Mouse (Mus musculus) erythroid progenitor cell, adult 5-6 weeks (primary cell): Measurements from ENCODE around the gene Pusl1. TPM values are rescaled to one million over a fixed set of nuclear protein-coding genes. Genes with fewer than 3 reads are reported as not detected.
A peak's percentile ranks its signal among the peaks of the same experiment; 100 is the strongest.

ENCODE experiments used
- ATAC-seq: replicated peaks from 2 replicates; pipeline ENCODE4 v1.8.0; 2016; ENCODE audit warnings: moderate number of reproducible peaks, mild to moderate bottlenecking, moderate TSS enrichment, inconsistent platforms; ENCODE audit not compliant: poor library complexity, low FRiP score, severe bottlenecking
- total RNA-seq, 2 experiments: library from RNA; stranded (forward) in 1 of 2; stranded (reverse) in 1 of 2; fragments of 150-400 nt in 1 of 2; fragments of 186-747, 209-891 nt in 1 of 2; gene quantifications; 2 replicates each; pipeline versions ENCODE4 v1.2.3 to v1.2.4; 2015 to 2017; ENCODE audit warnings: low replicate concordance in 2 of 2

Pusl1 gene
- total RNA-seq, 2 experiments from 2014 or later: 5.4 to 9.8 TPM

DNA sequence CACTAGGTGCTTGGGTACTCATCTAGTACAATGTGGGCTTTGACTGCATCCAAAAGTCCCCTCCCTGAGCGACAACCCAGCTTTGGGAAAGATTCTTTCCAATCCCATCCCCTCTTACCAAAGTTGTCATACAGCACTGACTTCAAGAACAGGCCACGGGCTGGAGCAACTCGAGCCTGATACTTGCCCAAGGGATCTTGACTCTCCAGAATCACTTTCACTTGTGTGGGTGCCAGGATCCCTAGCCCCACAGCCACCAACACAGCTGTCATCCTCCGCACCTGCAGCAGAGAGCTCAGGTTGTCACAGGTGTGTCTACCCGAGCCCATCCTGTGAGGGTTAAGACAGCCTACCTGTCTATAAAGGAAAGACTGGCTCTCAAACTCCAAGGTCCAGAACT lies 2.3 kb downstream of the Pusl1 start:
- ATAC-seq: no peak

DNA sequence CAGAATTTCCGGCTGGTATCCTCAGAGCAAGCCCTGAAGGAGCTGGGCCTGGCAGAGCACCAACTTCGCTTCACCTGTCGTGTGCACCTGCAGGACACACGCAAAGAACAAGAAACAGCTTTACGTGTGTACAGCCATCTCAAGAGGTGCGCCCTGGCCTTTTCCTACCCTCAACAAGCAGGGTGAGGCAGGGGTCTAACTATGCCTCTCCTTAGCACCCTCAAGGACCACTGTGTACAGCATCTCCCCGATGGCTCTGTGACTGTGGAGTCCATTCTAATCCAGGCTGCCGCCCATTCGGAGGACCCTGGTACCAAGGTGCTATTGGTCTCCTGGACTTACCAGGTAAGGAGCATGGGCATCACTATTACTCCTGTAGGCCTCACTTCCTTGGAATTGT lies 3.4 kb downstream of the Pusl1 start:
- ATAC-seq: no peak

DNA sequence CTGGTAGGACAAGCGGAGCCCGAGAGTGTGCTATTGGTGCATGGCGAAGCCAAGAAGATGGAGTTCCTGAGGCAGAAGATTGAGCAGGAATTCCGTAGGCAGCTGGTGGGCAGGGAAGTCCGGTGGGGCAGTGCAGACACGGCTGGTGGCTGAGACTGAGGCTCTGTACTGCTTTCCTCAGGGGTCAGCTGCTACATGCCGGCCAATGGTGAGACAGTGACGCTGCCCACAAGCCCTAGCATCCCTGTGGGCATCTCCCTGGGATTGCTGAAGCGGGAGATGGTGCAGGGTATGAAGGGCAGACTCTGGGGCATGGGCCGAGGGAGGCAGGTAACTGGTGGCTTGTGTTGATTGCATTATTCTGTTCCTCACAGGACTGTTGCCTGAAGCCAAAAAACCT lies 3.9 kb downstream of the Pusl1 start:
- no peak for ATAC-seq

DNA sequence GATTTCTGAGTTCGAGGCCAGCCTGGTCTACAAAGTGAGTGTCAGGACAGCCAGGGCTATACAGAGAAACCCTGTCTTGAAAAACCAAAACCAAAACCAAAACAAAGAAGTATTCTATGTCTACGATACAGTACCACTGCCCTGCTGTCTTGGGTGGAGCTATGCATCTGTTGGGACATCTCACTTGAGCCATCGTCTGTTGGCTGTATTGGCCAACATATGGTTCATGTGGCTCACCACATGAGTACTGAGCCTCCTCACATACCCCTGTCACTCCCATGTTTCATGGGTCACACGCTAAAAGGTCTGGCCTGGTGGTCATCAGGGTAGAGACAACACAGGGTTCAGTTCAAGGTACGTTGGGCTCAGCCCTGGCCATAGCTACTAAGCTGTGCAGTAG lies 5.3 kb downstream of the Pusl1 start:
- no peak for ATAC-seq

DNA sequence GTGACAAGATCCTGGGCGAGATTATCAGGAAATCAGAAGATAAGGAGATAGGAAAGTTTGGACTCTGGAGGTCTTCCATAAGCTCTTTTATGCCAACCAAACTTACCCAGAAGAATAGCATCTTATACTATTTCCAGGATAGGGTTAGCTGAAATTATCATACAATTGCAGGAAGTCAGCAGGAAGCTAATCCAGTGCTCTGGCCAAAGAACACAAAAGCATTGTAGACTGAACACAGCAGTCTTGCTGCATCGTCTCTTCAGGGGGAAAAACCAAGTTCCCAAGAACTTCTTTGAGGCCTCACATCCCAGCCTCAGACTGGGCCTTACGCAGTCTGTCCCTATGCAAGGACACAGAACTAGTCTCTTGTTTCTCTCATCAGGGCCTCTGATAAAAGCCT lies 8.0 kb downstream of the Pusl1 start:
- no peak for ATAC-seq

DNA sequence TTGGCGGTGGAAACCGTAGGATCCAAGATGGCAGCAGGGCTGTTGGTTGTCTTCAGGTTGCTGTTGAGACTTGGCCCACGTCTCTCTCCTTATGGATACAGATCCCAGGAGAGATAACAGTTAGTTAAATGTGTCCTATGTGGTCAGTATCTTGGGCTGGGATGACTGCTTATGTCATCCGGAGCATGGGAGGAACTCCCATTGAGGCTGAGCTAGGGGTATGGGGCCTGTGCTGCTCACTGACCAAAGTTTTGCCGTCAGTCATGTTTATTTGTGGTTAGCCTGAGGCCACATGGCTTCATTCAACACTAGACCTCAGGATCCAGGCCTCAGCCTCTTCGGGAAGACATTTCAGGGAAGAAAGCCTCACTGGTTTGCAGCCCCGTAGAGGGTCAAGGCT lies 20.2 kb downstream of the Pusl1 start:
- ATAC-seq: no peak

DNA sequence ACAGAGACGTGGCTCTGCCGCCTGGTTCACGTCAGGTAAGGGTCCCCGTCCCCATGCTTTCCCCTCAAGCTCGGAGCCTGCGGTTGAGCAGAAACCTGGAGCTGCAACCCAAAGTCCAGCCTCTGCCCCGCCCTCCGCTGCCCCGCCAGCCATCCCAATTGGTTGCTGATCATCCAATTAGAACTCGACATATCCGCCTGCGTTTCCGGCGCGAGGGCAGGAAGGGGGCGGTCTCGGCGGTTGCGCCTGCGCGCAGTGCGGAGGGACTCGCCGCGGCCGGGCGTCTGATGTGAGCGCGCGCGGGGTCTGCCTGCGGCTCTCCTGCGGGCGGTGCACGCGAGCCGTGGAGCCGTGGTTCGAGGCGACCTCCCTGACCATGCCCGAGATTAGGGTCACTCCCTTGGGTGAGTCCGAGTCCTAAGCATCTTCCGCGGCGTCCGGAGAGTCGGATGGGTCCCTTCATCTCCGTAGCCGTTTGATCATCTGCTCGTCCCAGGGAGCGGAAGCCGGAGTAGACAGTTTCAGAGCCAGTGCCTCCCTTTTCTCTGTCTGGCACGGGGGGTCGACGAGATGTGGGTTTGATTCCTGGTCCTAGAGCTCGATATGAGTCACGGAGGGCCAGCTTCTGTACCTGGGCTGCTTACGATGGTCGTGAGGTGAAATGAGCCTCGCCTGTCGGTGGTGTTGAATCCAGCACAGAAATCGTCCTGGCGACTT lies 22.1 kb downstream of the Pusl1 start, which contains the start of the genes Cptp and Ints11:
Gene Cptp, minus strand, starts transcription at position 124 of the 717 bp plus-strand sequence.
Gene Ints11, plus strand, starts transcription at position 230 of the 717 bp plus-strand sequence.
- ATAC-seq: peak; percentile 98

DNA sequence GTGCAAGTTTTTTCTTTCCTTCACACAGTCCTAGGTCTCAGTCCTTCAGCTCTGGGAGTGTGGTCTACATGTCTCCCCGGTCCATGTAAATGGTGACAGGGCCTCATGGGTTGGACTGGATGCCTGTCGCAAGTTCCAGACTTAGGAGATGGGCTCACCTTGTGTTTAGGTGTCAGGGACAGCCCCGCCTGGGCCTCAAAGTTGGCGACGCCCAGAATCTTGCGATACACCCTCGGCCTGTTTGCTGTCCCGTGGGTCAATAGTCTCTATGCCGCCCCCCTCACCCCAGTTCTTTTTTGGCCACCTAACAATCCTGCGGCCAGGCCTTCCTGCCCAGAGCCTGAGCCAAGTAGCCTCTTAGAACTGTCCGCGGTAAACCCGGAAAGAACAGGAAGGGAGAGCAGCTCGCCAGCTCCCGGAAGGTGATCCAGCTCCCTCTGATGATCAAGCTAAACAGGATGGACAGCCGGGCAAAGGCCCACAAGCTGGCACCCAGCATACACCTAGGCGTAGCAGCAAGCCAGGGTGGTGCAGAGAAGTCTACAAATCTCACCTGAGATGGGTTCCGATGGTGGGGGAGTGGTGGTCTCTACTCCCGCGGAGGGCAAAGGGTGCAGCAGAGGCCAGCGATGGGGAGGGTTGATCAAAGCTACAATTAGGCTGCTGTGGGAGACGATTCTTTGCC lies 22.8 kb downstream of the Pusl1 start:
- peak; percentile 56 for ATAC-seq

DNA sequence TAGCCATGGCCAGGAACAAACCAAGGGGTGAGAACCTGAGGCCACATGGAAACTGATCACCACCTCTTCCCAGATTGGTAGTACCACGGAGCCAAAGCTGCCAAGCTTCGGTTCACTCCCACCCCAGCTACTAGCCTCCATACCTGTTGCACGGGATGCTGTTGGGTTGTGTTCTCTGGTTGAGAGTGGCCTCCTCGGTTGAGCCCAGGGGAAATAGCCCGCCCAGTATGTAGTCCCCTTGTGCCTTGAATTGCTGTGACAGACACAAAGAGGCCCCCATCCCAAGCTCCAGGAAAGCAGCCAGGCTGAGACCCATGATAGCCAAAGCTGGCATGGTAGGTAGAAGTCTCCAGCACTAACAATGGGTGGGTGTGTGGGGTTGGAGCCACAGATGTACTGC lies 28.6 kb downstream of the Pusl1 start, which contains the start of gene Tas1r3:
Gene Tas1r3, minus strand, starts transcription at position 362 of the 400 bp plus-strand sequence.
- ATAC-seq: no peak

DNA sequence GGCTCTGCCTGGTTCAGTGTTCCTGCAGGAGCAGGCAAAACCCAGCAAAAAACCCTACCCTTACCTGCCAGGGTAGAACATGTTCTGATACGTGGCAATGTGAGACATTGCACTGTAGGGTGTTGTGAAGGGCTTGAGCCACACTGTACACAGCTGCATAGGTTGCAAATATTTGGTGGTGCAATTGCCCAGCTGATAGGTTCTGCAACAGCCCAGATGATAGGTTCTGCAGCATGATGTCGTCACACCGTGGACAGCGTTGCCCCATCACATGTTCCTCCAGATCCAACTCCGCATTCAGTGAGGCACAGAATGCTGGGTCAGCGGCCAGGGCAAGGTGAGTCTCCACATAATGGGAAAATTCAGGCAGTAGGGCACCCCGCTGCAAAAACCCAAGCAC lies 29.8 kb downstream of the Pusl1 start:
- no peak for ATAC-seq

DNA sequence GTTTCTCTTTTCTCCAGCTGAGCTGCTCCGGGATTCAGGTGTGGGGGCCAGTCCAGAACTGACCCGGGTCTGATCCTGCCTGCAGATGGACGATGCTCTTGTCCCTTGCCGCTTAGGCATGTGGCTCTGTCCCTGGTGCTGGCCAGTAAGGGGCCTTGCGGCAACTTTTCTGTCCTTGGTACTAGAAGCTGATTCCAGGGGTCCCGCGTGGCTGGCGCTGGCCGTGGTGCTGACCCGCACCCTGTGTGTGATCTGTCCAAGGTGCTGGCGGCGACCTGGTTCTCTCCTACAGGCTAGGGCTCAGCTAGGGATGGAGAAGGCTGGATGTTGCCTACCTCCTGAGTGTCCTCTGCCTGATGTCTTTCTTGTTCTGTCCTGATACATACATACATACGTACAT lies 32.3 kb downstream of the Pusl1 start:
- ATAC-seq: no peak

DNA sequence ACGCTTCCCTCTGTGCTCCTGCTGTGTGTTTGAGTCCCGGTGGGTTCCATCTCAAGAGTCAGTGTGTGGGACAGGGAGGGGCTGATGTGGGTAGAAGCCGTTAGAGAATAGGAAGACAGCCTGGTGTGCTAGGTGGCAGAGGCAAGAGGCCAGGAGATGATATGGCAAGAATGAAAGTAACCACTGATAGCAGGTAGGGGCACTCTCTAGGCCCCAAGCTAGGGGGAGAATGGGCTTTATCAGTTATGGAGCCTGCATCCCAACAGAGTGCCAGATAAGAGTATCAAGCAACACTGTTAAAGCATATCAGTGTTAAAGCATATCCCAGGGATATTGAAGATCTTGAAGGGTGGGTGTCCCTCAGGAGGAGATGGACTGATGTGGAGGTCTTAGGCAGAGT lies 34.7 kb downstream of the Pusl1 start:
- no peak for ATAC-seq

DNA sequence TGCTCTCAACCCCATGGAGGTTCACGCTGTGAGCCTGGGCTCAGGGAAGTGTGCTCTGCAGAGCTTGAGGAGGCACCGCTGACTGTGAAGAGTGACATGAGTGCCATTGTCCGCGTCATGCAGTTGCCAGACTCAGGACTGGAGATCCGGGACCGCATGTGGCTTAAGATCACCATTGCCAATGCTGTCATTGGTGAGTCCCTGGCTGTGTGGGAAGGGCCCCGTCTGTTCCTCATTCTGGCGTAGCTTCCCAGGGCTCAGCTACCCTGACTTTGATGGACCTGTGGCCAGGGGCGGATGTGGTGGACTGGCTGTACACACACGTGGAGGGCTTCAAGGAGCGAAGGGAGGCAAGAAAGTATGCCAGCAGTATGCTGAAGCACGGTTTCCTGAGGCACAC lies 35.5 kb downstream of the Pusl1 start:
- ATAC-seq: no peak

DNA sequence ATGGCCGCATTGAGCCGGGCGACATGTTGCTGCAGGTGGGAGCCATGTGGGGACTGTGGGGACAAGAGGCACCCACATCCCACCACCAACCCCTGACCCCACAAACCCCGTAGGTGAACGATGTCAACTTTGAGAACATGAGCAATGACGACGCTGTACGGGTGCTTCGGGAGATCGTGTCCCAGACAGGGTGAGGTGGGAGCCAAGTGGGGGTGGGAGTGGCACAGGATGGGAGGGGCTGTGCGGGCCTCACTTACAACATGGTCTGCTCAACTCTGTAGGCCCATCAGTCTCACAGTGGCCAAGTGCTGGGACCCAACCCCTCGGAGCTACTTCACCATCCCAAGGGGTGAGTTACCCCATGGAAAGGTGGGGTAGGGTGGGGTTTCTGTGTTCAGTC lies 36.6 kb downstream of the Pusl1 start:
- ATAC-seq: no peak

DNA sequence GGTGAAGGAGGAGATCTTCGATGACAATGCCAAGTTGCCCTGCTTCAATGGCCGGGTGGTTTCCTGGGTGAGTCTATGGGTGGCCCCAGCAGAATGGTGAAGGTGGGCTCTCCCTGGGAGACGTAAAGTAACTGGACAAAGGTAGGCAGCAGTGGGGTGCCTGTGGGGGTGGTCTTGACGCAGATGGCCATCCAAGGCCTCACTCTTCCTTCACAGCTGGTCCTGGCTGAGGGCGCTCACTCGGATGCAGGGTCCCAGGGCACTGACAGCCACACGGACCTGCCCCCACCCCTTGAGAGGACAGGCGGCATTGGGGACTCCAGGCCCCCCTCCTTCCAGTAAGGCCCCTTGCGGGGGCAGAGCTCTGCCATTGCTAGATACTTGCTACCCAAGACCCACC lies 38.2 kb downstream of the Pusl1 start:
- ATAC-seq: no peak

DNA sequence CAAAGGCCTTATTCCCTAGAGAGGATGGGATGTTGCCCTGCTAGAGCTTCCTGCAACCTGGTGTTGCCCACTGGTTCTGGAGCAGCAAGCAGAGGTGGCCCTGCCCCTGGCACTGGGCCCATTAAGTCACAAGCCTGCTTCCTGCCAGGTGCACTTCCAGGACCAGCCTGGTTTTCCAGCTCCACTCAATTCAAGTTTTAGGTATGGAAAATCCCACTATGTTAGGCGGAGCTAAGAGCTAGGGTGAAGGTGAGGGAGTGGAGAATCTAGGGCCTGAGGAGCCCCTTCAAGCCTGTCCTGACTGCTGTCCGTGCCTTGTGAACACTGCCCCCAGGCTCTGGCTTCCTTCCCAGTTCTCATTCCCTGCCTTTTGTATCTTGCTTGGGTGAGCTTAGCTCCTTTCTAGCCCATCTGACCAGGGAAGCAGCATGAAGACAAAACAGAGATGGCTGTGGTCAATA lies 39.6 kb downstream of the Pusl1 start:
- no peak for ATAC-seq

DNA sequence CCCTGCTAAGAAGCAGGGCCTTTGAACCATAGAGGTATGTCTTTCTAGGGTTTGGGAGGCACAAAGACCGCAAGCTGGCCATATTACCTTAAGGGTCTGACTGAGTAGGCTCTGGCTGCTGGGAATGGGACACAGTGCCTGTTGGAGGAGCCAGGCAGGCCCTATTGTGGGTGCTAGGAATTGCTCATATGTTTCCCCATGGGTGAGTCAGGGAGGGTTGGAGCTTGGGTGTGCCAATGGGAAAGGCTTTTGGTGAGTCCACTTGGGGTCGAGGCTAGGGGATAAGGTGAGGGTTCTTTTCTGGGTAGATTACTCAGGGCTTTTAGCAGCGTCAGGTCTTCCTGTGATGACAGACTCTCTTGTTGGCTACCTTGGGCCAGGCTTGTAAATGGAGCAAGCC lies 40.2 kb downstream of the Pusl1 start:
- ATAC-seq: no peak

DNA sequence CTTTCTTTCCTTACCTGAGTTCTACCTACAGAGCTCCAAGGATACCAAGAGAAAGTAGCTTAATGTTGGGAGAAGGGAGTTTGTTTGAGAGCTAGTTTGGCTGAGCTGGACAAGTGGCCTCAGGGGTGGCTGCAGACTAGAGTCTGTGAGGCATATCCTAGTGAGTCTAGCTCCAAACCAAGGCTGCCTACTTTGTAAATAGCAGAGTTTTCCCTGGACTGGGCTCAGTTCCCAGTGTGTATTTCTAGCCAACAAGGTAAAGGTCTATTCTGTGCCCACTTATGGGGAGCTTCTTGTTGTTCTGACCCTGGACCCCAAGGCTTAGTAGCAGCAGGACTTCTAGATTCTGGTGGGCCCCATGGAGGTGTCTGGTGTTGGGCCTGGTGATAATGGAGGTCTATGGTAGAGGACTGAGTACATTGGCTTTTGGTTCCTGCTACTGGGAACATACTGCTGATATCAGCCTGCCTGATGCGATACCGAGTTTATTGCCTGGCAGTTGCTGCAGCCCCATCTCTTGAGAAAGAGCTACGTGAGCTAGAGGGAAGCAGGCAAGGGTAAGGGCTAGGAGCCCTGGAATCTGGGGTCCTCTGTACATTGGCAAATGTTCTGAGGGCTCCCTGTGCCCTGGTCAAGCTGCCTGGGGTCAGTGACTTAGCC lies 41.7 kb downstream of the Pusl1 start:
- ATAC-seq: no peak

DNA sequence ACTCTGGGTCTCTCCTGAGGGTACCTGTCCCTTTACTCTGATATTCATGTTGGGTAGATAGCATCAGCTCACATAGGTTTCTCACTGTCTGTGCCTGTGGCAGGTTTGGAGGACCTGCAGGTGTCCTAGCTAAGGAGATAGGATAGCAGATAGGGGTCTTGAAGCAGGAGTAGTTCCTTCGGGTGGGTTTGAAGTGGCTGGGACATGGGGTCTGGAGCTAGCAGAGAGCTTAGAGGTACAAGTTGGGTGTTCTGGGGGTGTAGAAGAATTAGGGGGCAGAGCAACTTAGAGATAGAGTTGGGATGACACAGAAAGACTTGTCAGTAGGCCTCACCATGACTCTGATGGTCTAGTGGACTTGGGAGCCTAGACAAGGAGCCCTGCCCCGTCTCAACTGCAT lies 42.2 kb downstream of the Pusl1 start:
- ATAC-seq: no peak

DNA sequence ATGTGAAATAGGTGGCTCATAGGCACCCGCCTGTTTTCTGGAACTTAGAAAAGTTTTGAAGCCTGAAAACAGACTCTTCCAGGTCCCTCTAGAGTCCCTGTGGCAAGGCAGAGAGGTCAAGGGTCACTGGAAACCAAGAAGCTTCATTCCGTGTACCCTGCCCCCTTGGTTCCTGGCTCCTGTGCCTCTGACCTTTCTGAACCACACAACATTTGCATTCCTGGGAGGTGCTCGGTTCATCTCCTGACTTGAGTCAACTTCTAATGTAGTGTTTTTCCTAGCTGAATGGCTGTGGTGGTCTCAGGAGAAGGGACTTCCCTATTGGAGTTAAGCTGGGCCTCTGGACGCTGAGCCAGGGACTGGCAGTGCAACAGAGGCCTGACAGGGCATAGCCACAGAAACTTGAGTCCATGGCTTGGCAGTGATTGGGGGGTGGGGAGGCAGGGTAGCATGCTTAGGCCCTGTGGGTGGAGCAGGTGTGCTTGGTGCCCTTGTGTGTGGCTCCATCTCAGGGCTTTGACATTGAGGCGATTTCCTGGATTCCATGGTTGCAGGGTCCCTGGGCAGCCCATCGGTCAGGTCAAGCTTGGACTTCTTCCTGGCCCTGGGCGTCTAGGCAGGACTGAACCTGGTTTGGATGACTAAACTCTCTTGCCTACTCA lies 43.0 kb downstream of the Pusl1 start:
- ATAC-seq: no peak
